Mouse (Mus musculus): Measurements from ENCODE around the gene Tada3.

DNA sequence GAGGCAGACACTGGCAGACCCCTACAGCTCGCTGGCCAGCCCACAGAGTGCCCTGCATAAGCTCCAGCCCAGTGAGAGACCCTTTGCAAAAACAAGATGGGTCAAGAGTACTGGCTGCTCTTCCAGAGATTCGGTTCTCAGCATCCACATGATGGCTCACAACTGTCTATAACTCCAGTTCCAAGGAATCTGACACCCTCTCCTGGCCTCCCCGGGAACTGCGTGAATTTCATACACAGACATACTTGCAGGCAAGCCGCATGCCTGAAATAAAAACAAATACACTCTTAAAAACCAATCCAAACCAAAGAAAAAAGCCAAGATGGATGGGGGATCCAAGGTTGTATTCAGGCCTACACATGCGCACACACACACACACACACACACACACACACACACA, 17.8 kb upstream of the Tada3 start:
- TF ChIP-seq POLR2A (IDR thresholded peaks at IDR 0.05; ENCODE audit: low read depth, low read length) = no peak
- no peak for TF ChIP-seq CTCF (IDR thresholded peaks at IDR 0.05; ENCODE audit: extremely low read depth, insufficient read length, insufficient replicate concordance, low read depth, low read length)
